Mouse (Mus musculus): ENCODE results near the gene Slc22a17. TPM values are rescaled to one million over a fixed set of nuclear protein-coding genes. Genes with fewer than 3 reads are reported as not detected.
A peak's percentile ranks its signal among the peaks of the same experiment; 100 is the strongest.

The Slc22a17 gene
- total RNA-seq, 1 experiment from 2014 or later = 30.7 TPM

DNA sequence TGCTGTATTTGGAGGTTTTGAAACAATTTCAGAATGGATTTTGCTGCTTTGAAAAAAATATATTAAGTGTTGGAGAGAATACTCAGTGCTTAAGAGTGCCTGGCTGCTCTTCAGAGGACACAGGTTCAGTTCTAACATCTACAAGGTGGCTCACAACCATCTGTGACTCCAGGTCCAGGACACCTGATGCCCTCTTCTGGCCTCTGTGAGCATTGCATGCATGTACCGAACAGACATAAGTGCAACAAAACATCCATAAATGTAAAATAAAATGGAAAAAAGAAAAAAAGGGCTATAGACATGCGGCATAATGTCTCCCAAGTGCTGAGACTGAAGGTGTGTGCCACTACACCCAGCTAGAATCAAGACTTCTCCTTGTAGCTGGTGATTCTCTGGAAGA lies 52.4 kb downstream of the Slc22a17 start:
- peak; percentile 75 for DNase-seq

DNA sequence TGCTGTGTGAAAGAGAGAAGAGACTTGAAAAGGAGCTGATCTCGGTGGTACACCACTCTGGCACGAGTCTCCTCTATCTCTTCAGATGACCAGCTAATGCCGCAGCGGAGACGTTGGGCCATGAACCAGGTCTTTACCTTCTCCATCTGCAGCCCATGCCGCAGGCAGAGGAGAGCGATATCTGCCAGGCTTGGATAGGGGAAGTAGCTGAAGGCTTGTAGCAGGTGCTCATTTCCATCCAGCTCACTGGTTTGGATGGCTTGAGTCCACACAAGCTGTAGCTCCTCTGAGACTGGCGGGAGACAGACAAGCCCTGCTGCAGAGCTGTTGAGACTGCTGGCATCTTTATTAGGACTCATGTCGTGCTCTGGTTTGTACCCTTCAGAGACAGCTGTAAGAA lies 55.0 kb downstream of the Slc22a17 start:
- no peak for DNase-seq

DNA sequence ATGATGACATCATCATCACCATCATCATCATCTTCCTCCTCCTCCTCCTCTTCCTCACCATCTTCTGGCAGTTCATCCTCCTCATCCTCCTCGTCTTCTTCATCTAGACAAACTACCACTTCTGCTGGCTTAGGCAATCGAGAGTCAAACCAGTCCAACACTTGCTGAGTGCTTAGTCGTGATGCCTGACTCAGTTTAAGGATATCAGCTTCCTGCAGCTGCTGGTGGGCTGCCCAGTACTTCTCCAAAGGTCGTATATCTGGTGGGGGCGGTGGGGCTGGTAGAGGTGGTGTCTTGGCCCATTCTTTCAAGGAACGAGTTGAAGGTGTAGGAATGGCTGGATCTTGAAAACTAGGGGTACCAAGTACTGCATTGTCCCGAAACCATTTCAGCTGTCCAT lies 56.2 kb downstream of the Slc22a17 start:
- no peak for DNase-seq

Small RNA genes within 50 kb of the gene (microRNA-seq; reads per million reads assigned to microRNA genes)
- gene Mir208a = 0.38 to 0.43 reads per million in 2 experiments

Other genes starting within 250 kb of the Slc22a17 start
- gene 1700123O20Rik, start 226.9 kb downstream of the Slc22a17 start, total RNA-seq (2021) = 33.7 and 41.0 TPM in 2 replicates
- gene Acin1, start 226.2 kb downstream of the Slc22a17 start, total RNA-seq (2021) = 168 and 193 TPM in 2 replicates
- gene Gm29776, start 214.3 kb downstream of the Slc22a17 start, total RNA-seq (2021) = not detected in 2 replicates
- not detected in 2 replicates for gene Cebpe, start 201.0 kb downstream of the Slc22a17 start, total RNA-seq (2021)
- 46.1 and 51.5 TPM in 2 replicates for gene Slc7a8, start 131.2 kb downstream of the Slc22a17 start, total RNA-seq (2021)
- gene Rnf212b, start 99.0 kb downstream of the Slc22a17 start, total RNA-seq (2021) = 0.38 TPM in 1 of 2 replicates, not detected in the other
- gene Homez, start 42.2 kb downstream of the Slc22a17 start, total RNA-seq (2021) = 9.6 and 10.9 TPM in 2 replicates
- gene Ppp1r3e, start 35.6 kb downstream of the Slc22a17 start, total RNA-seq (2021) = 14.0 and 15.9 TPM in 2 replicates
- 43.5 and 51.9 TPM in 2 replicates for gene Bcl2l2, start 29.8 kb downstream of the Slc22a17 start, total RNA-seq (2021)
- gene Gm20521, start 29.7 kb downstream of the Slc22a17 start, total RNA-seq (2021) = 1.7 and 7.0 TPM in 2 replicates
- gene Pabpn1, start 20.6 kb downstream of the Slc22a17 start, total RNA-seq (2021) = 154 and 191 TPM in 2 replicates
- gene Efs, start 13.0 kb upstream of the Slc22a17 start, total RNA-seq (2021) = 3.1 and 6.2 TPM in 2 replicates
- gene Il25, start 19.6 kb upstream of the Slc22a17 start, total RNA-seq (2021) = not detected in 2 replicates
- gene Cmtm5, start 23.1 kb upstream of the Slc22a17 start, total RNA-seq (2021) = 1.6 and 1.9 TPM in 2 replicates
- gene Myh6, start 53.8 kb upstream of the Slc22a17 start, total RNA-seq (2021) = 0.22 TPM in 1 of 2 replicates, not detected in the other
- gene Gm17428, start 63.8 kb upstream of the Slc22a17 start, total RNA-seq (2021) = not detected in 2 replicates
- gene Myh7, start 81.5 kb upstream of the Slc22a17 start, total RNA-seq (2021) = 0.11 TPM in 1 of 2 replicates, not detected in the other
- 34.5 and 39.2 TPM in 2 replicates for gene Ngdn, start 102.3 kb upstream of the Slc22a17 start, total RNA-seq (2021)
- gene Zfhx2, start 179.2 kb upstream of the Slc22a17 start, total RNA-seq (2021) = 7.3 and 9.8 TPM in 2 replicates
- gene Thtpa, start 181.7 kb upstream of the Slc22a17 start, total RNA-seq (2021) = 11.3 and 15.8 TPM in 2 replicates
- 26.6 and 36.1 TPM in 2 replicates for gene Ap1g2, start 193.5 kb upstream of the Slc22a17 start, total RNA-seq (2021)
- gene Jph4, start 203.8 kb upstream of the Slc22a17 start, total RNA-seq (2021) = 3.3 and 5.9 TPM in 2 replicates